Mouse (Mus musculus) ES-Bruce4 (cell line): ENCODE measurements at regions not wholly inside any gene's neighbourhood (a gene's known extent, or its start where the extent isn't known, plus 50 kb on each side); places are given as distances from the start of the nearest gene placed in this dataset.

Source experiments
- H3K27ac ChIP-seq: 2 replicates; pipeline ENCODE4 v1.5.1; 2012; ENCODE audit warnings: low read length, inconsistent platforms; ENCODE audit not compliant: insufficient read depth
- H3K27me3 ChIP-seq: 2 replicates; pipeline ENCODE4 v1.6.1; 2012; ENCODE audit warnings: mild to moderate bottlenecking, low read length, inconsistent platforms; ENCODE audit not compliant: control insufficient read depth, poor library complexity, insufficient read depth, severe bottlenecking
- H3K36me3 ChIP-seq: 2 replicates; pipeline ENCODE4 v1.6.1; 2012; ENCODE audit warnings: inconsistent platforms, mild to moderate bottlenecking, low read length, moderate library complexity; ENCODE audit not compliant: control insufficient read depth, poor library complexity, insufficient read depth, severe bottlenecking
- H3K4me1 ChIP-seq: one replicate; pipeline ENCODE4 v1.8.1; 2011; ENCODE audit warnings: low read length; ENCODE audit not compliant: control insufficient read depth, insufficient read depth
- H3K4me3 ChIP-seq: 2 replicates; pipeline ENCODE4 v1.5.1; 2011; ENCODE audit warnings: low read depth, mild to moderate bottlenecking, low read length
- H3K9ac ChIP-seq: 2 replicates; pipeline ENCODE4 v1.6.1; 2012; ENCODE audit warnings: low read depth, mild to moderate bottlenecking, inconsistent platforms; ENCODE audit not compliant: poor library complexity, severe bottlenecking
- H3K9me3 ChIP-seq: replicated peaks from 2 replicates; pipeline ENCODE4 v1.6.1; 2012; ENCODE audit warnings: mild to moderate bottlenecking, low read length, inconsistent platforms; ENCODE audit not compliant: control insufficient read depth, poor library complexity, insufficient read depth, severe bottlenecking
- CTCF ChIP-seq: IDR thresholded peaks from one replicate; pipeline ENCODE4 v1.8.1; 2011; ENCODE audit warnings: low read depth, low read length
- EP300 ChIP-seq: IDR thresholded peaks from 2 replicates; pipeline ENCODE4 v1.6.1; 2011; ENCODE audit warnings: low read depth, low read length; ENCODE audit not compliant: insufficient read depth
- POLR2A ChIP-seq: IDR thresholded peaks from one replicate; pipeline ENCODE4 v1.8.1; 2011; ENCODE audit warnings: low read length; ENCODE audit not compliant: insufficient read depth

DNA sequence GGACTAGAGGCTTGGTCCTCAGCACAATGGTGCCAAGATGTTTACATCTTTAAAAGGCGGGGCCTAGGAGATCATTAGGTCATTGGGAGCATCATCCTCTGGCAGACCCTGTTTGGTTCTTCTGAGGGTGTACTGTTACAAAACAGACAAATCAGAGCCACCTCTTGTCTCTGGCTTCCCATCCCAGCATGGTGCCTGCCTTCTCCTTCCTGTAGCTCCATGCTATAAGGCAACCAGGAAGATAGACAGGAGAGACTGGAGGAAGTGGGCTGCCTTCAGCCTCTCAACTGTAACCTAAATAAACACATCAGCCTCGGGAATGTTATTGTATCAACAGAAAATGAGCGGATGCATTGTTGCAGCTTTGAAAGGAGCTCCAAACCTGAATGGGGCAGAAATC lies 529.8 kb upstream of the Gm765 start:
- Histone ChIP-seq H3K9ac (no peak overlapping the region), H3K4me3 (no peak overlapping the region), H3K4me1 (no peaks in the 10 kb centered on the region), H3K27ac (no peak overlapping the region), H3K9me3 (no peaks in the 10 kb centered on the region), H3K27me3 (no peaks in the 10 kb centered on the region), H3K36me3 (no peaks in the 10 kb centered on the region)
- no peak for TF ChIP-seq POLR2A
- TF ChIP-seq EP300, result no peak
- TF ChIP-seq CTCF, result no peak

GRCm38 (mm10) chr6:98869772-98870171 lies 527.2 kb upstream of the Gm765 start:
- H3K4me3 ChIP-seq, result no peak overlapping the region
- H3K36me3 ChIP-seq, result no peaks in the 10 kb centered on the region
- H3K9ac ChIP-seq, result no peak overlapping the region
- H3K27ac ChIP-seq, result no peak overlapping the region
- H3K27me3 ChIP-seq, result no peaks in the 10 kb centered on the region
- TF ChIP-seq EP300 (no peak), CTCF (no peak), POLR2A (no peak)
- H3K4me1 ChIP-seq, result no peaks in the 10 kb centered on the region
- H3K9me3 ChIP-seq, result no peaks in the 10 kb centered on the region

GRCm38 (mm10) chr6:98864306-98864705 lies 521.8 kb upstream of the Gm765 start:
- no peak overlapping the region for H3K27ac ChIP-seq
- H3K27me3 ChIP-seq, result no peaks in the 10 kb centered on the region
- no peak overlapping the region for H3K9ac ChIP-seq
- H3K4me1 ChIP-seq, result no peaks in the 10 kb centered on the region
- H3K9me3 ChIP-seq, result no peaks in the 10 kb centered on the region
- H3K4me3 ChIP-seq, result no peak overlapping the region
- no peak for TF ChIP-seq EP300
- TF ChIP-seq POLR2A, result no peak
- no peak for TF ChIP-seq CTCF
- H3K36me3 ChIP-seq, result no peaks in the 10 kb centered on the region

GRCm38 (mm10) chr6:98855958-98856357 lies 513.4 kb upstream of the Gm765 start:
- Histone ChIP-seq H3K27me3 (no peaks in the 10 kb centered on the region), H3K4me1 (no peaks in the 10 kb centered on the region), H3K36me3 (no peaks in the 10 kb centered on the region), H3K9me3 (no peaks in the 10 kb centered on the region), H3K27ac (no peak overlapping the region), H3K9ac (no peak overlapping the region), H3K4me3 (no peak overlapping the region)
- no peak for TF ChIP-seq CTCF
- TF ChIP-seq EP300, result no peak
- TF ChIP-seq POLR2A, result no peak

GRCm38 (mm10) chr6:98850906-98851305 lies 508.4 kb upstream of the Gm765 start:
- Histone ChIP-seq H3K4me1 (no peaks in the 10 kb centered on the region), H3K9ac (no peak overlapping the region), H3K9me3 (no peaks in the 10 kb centered on the region), H3K27me3 (no peaks in the 10 kb centered on the region), H3K4me3 (no peak overlapping the region), H3K27ac (no peak overlapping the region), H3K36me3 (no peaks in the 10 kb centered on the region)
- no peak for TF ChIP-seq POLR2A
- no peak for TF ChIP-seq CTCF
- TF ChIP-seq EP300, result no peak

DNA sequence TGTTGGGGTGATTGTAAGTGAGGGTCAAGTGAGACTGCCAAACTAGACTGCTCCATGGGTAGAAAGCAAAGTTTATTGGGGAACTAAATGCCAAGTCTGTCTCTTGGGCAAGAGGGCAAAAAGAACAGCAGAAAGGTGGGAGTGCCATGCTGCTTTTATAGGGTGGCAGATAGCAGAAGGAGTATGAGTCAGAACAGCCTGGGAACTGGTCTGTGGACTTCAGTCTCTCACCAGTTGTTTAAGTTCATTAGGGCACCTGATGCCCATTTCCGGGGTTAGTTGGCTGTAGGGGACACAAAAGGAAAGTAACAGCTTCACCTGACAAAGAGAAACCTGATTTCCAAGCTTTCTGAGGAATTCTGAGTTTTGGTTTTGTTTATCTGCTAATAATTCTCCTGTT lies 506.3 kb upstream of the Gm765 start:
- no peaks in the 10 kb centered on the region for H3K36me3 ChIP-seq
- H3K27ac ChIP-seq, result no peak overlapping the region
- no peaks in the 10 kb centered on the region for H3K4me1 ChIP-seq
- H3K4me3 ChIP-seq, result no peak overlapping the region
- TF ChIP-seq EP300 (no peak), CTCF (no peak), POLR2A (no peak)
- H3K9me3 ChIP-seq, result no peaks in the 10 kb centered on the region
- H3K9ac ChIP-seq, result no peak overlapping the region
- no peaks in the 10 kb centered on the region for H3K27me3 ChIP-seq
